Mouse (Mus musculus): ENCODE data around the gene Pcsk4. TPM values are rescaled to one million over a fixed set of nuclear protein-coding genes. Genes with fewer than 3 reads are reported as not detected.

The Pcsk4 gene
- polyA plus RNA-seq, 1 experiment from 2014 or later: 8.2 TPM

DNA sequence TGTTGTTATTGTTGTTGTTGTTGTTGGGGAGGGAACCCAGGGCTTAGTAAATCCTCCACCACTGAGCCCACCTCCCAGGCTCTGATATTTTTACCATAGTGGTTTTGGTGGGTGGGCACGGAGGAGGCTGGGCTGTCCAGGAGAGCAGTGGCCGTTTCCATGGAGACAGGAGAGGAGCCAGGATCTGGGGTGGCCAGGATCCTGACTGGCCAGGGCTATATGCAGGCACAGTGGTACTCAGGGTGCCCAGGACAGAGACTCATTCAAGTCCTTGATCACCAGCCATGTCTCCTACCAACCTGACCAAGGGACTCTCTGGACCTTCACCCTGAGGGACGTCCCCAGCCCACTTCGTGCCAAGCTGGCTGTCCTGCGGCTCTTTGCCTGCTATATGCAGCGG is 34.4 kb upstream of the Pcsk4 start:
- 0 out of 2 replicates have a peak, but pooled peaks have one; percentile 45 for ATAC-seq (ENCODE audit: low FRiP score)
- WGBS: 37% methylated on average over 6 of the region's 6 CpGs
- H3K4me1 ChIP-seq: no peaks in the 10 kb centered on the region
- no peaks in the 10 kb centered on the region for H3K36me3 ChIP-seq
- no peak overlapping the region for H3K4me3 ChIP-seq (replicated peaks)
- H3K9ac ChIP-seq (replicated peaks): no peak overlapping the region
- no peaks in the 10 kb centered on the region for H3K9me3 ChIP-seq (replicated peaks)
- no peak overlapping the region for H3K4me2 ChIP-seq
- H3K27me3 ChIP-seq (replicated peaks): peaks cover 32% of the 10 kb centered on the region
- no peak overlapping the region for H3K27ac ChIP-seq (replicated peaks)

DNA sequence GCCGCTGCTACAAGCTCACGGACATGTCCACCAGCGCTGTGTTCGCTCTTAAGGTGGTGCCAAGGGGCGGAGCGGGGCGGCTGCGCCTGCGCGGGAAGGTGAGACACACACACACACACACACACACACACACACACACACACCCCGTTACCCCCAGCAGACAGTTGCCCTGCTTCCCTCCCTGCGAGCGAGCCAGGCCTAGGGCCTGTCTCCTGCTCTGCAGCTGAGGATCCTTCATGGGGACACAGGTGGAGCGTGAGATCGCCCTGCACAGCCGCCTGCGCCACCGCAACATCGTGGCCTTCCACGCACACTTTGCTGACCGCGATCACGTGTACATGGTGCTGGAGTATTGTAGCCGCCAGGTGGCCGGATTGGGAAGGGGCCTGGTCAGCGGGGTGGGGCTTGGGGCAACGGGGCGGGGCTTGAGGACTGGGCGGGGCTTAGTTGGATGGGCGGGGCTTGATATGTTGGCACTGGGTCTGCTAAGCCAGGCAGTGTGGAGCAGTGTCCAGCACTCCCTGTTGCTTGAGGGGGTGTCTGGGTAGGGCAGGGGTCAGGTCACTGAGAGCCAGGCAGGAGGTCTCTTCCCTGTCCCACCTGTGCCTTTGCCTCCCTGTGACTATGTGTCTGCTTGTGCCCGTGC is 28.8 kb upstream of the Pcsk4 start:
- H3K27me3 ChIP-seq (replicated peaks): peaks cover 72% of the 10 kb centered on the region
- peak; percentile 69 for ATAC-seq (ENCODE audit: low FRiP score)

GRCm38 (mm10) chr10:80357336-80357735 is 28.0 kb upstream of the Pcsk4 start:
- ATAC-seq (ENCODE audit: low FRiP score): peak; percentile 19
- Histone ChIP-seq H3K4me2 (peak overlapping the region; percentile 77), H3K9me3 (replicated peaks) (no peaks in the 10 kb centered on the region), H3K4me3 (replicated peaks) (peak overlapping the region; percentile 36), H3K4me1 (peaks cover 27% of the 10 kb centered on the region), H3K9ac (replicated peaks) (no peak overlapping the region), H3K36me3 (no peaks in the 10 kb centered on the region), H3K27ac (replicated peaks) (no peak overlapping the region), H3K27me3 (replicated peaks) (peaks cover 80% of the 10 kb centered on the region)
- WGBS: 27% methylated on average over 7 of the region's 7 CpGs

More for the DNA sequence above, 28.8 kb upstream of the Pcsk4 start:
- WGBS: 6% methylated on average over 31 of the region's 31 CpGs
- Histone ChIP-seq H3K4me3 (replicated peaks) (peak overlapping the region; percentile 36), H3K4me1 (peaks cover 27% of the 10 kb centered on the region), H3K4me2 (peak overlapping the region; percentile 77), H3K9ac (replicated peaks) (0 out of 2 replicates have a peak overlapping the region, but pooled peaks have one; percentile 15), H3K27ac (replicated peaks) (no peak overlapping the region), H3K36me3 (no peaks in the 10 kb centered on the region), H3K9me3 (replicated peaks) (no peaks in the 10 kb centered on the region)

GRCm38 (mm10) chr10:80356737-80357136 is 27.4 kb upstream of the Pcsk4 start:
- no peak overlapping the region for H3K27ac ChIP-seq (replicated peaks)

DNA sequence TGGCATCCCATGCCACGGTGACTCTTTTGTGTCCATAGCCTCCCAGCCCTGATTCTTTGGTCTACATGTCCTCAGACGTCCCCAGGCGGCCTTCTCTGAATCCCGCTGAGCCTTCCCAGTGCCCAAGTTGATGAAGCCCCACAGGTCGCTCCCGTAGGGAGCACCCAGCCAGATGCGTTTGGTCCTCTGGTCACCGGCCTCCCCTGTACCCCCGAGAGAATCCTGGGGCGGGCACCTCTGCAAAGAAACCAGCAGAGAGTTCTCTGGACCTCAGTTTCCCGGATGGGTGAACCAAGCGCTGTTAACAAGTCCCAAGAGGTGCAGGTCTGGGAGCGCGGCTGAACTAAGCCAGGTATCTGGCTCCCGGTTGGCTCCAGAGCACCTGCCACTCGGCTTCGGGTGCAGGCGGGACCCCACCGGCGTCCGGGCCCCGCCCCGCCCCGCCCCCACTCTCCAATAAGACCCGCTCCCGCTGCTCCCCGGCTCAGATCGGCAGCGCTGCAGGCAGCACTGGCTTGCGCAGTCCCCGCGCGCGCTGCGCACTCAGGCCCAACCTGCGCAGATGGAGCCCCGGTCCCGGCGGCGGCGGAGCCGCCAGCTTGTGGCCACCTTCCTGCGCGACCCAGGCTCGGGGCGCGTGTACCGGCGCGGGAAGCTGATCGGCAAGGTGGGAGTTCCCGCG is 26.8 kb upstream of the Pcsk4 start, which contains the start of gene Plk5:
Gene Plk5, plus strand, starts transcription at position 459 of the 682 bp plus-strand sequence.
- Histone ChIP-seq H3K4me3 (replicated peaks) (peak within 1 kb of the TSS; percentile 40), H3K4me1 (peaks cover 27% of the 10 kb centered on the region), H3K9me3 (replicated peaks) (no peaks in the 10 kb centered on the region), H3K9ac (replicated peaks) (peak within 1 kb of the TSS; percentile 14), H3K4me2 (peak within 1 kb of the TSS; percentile 77), H3K36me3 (no peaks in the 10 kb centered on the region), H3K27ac (replicated peaks) (no peak within 1 kb of the TSS), H3K27me3 (replicated peaks) (peaks cover 92% of the 10 kb centered on the region)
- WGBS: under 1% methylated on average over 53 of the region's 53 CpGs
- no peak for ATAC-seq (ENCODE audit: low FRiP score)

More at GRCm38 (mm10) chr10:80356737-80357136, 27.4 kb upstream of the Pcsk4 start:
- Histone ChIP-seq H3K27me3 (replicated peaks) (peaks cover 86% of the 10 kb centered on the region), H3K4me3 (replicated peaks) (peak overlapping the region; percentile 40), H3K4me1 (peaks cover 27% of the 10 kb centered on the region), H3K36me3 (no peaks in the 10 kb centered on the region), H3K4me2 (peak overlapping the region; percentile 77), H3K9ac (replicated peaks) (peak overlapping the region; percentile 14), H3K9me3 (replicated peaks) (no peaks in the 10 kb centered on the region)
- WGBS: under 1% methylated on average over 34 of the region's 34 CpGs
- peak; percentile 18; the same call in 1 of the 2 replicates for ATAC-seq (ENCODE audit: low FRiP score)

DNA sequence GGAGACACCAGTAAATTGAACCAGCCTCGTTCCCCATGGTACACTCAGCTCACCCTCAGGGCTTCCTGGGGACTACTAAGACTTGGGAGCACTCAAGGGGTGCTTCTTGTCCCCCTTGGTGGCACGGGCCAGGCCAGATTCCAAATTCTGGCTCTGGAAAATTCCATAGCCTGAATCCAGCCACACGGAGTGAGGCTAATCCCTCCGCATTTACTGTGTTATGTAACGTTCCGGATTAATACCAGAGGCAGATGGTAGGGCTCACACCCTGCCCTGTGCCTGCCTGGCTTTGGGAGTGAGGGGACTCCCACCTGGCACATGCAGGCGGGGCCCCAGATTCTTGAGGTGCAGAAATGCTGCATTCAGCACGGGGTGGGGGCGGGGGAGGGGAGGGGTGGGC is 26.1 kb upstream of the Pcsk4 start:
- Histone ChIP-seq H3K4me1 (peaks cover 27% of the 10 kb centered on the region), H3K4me2 (no peak overlapping the region), H3K27ac (replicated peaks) (no peak overlapping the region), H3K9me3 (replicated peaks) (no peaks in the 10 kb centered on the region), H3K36me3 (no peaks in the 10 kb centered on the region), H3K4me3 (replicated peaks) (no peak overlapping the region), H3K27me3 (replicated peaks) (peaks cover 99% of the 10 kb centered on the region), H3K9ac (replicated peaks) (no peak overlapping the region)
- 15% methylated on average over 9 of the region's 9 CpGs for WGBS
- no peak for ATAC-seq (ENCODE audit: low FRiP score)

DNA sequence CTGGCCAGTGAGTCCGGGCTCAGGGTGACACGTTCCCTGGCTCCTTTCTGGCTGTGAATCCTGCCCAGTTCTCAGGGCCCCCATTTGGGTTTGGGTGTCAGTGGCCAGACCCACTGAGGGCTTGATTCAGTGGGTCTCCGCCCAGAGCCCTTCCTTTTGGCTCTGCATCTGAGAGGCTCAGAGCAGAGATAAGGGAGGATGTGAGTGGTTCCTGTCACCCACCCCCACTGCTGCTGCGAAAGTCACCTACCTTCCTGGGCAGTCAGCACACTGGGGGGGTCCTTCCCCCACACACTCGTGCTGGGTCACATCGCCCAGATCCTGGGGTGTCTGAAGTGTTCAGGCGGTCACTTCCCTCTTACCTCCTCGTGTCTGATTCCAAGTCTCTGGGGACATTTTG is 23.4 kb upstream of the Pcsk4 start:
- Histone ChIP-seq H3K9me3 (replicated peaks) (no peaks in the 10 kb centered on the region), H3K27ac (replicated peaks) (no peak overlapping the region), H3K9ac (replicated peaks) (no peak overlapping the region), H3K27me3 (replicated peaks) (peaks cover 99% of the 10 kb centered on the region), H3K4me2 (no peak overlapping the region), H3K4me1 (peaks cover 33% of the 10 kb centered on the region), H3K36me3 (no peaks in the 10 kb centered on the region), H3K4me3 (replicated peaks) (no peak overlapping the region)
- ATAC-seq (ENCODE audit: low FRiP score): no peak
- 73% methylated on average over 8 of the region's 8 CpGs for WGBS

- Histone ChIP-seq H3K36me3 (no peaks in the 10 kb centered on the region), H3K9me3 (replicated peaks) (no peaks in the 10 kb centered on the region), H3K27me3 (replicated peaks) (peaks cover 99% of the 10 kb centered on the region), H3K27ac (replicated peaks) (no peak overlapping the region), H3K4me1 (peaks cover 26% of the 10 kb centered on the region), H3K4me3 (replicated peaks) (no peak overlapping the region), H3K4me2 (no peak overlapping the region), H3K9ac (replicated peaks) (no peak overlapping the region)
- WGBS: 21% methylated on average over 11 of the region's 11 CpGs
- ATAC-seq (ENCODE audit: low FRiP score): no peak
These were observed 22.6 kb upstream of the Pcsk4 start for GRCm38 (mm10) chr10:80351896-80352295.

DNA sequence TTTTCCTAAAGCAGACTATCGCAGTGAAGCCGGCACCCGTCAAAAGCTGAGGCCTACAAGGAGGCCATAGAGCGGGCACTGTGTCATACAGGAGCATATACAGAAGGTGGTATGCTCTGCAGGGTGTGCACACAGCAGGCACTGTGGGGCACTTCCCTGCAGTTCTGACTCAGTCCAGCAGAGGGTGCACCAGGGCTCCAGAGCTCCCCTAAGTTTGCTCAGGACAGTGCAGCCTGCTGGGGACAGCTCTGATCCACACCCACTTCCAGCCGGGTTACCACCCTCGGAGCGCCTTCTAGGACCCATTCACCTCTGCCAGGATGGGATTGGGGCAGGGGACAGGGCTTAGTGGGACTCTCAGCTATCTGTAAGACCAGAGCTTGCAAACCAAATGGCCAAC is 21.0 kb upstream of the Pcsk4 start:
- Histone ChIP-seq H3K27ac (replicated peaks) (no peak overlapping the region), H3K4me2 (no peak overlapping the region), H3K4me1 (peaks cover 12% of the 10 kb centered on the region), H3K9me3 (replicated peaks) (no peaks in the 10 kb centered on the region), H3K27me3 (replicated peaks) (peaks cover 96% of the 10 kb centered on the region), H3K9ac (replicated peaks) (no peak overlapping the region), H3K36me3 (no peaks in the 10 kb centered on the region), H3K4me3 (replicated peaks) (no peak overlapping the region)
- WGBS: 4% methylated on average over 7 of the region's 7 CpGs
- 0 out of 2 replicates have a peak, but pooled peaks have one; percentile 43 for ATAC-seq (ENCODE audit: low FRiP score)

GRCm38 (mm10) chr10:80348981-80349380 is 19.7 kb upstream of the Pcsk4 start:
- ATAC-seq (ENCODE audit: low FRiP score): no peak
- no peak overlapping the region for H3K4me3 ChIP-seq (replicated peaks)
- no peaks in the 10 kb centered on the region for H3K36me3 ChIP-seq
- H3K9ac ChIP-seq (replicated peaks): no peak overlapping the region
- no peaks in the 10 kb centered on the region for H3K9me3 ChIP-seq (replicated peaks)
- H3K27ac ChIP-seq (replicated peaks): no peak overlapping the region
- peak overlapping the region; percentile 42 for H3K4me2 ChIP-seq
- 20% methylated on average over 26 of the region's 26 CpGs for WGBS
- peaks cover 97% of the 10 kb centered on the region for H3K27me3 ChIP-seq (replicated peaks)
- peaks cover 12% of the 10 kb centered on the region for H3K4me1 ChIP-seq

DNA sequence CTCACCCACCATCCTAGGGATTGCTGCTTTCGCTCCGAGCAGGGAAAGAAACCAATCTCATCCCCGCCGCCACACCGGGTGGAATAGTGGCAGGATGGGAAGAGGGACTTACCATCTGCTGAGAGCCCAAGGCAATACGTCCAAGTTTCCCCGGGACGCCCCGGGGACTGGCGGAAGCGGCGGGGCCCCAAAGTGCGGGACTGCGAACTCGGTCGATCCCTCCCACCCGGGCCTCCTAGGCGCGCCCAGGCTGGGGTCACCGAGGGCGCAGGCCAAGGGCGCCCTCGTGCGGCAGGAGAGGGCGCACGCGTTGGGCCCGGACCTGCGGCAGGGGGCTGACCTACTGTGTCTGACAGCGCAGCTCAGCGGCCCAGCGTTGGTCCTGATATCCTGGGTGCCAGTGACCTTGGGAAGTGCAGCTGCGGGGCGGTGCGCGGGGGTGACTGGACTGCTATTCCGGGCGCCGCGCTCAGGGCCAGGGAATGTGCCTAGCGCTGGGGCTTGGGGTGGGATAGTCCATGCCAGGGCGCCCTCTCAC is 19.0 kb upstream of the Pcsk4 start, which contains the start of gene Adamtsl5:
Gene Adamtsl5, minus strand, starts transcription at position 169 of the 538 bp plus-strand sequence.
- H3K4me1 ChIP-seq: peaks cover 17% of the 10 kb centered on the region
- no peak within 1 kb of the TSS for H3K9ac ChIP-seq (replicated peaks)
- H3K36me3 ChIP-seq: no peaks in the 10 kb centered on the region
- peaks cover 97% of the 10 kb centered on the region for H3K27me3 ChIP-seq (replicated peaks)
- no peak within 1 kb of the TSS for H3K27ac ChIP-seq (replicated peaks)
- WGBS: 2% methylated on average over 36 of the region's 42 CpGs
- H3K4me2 ChIP-seq: peak within 1 kb of the TSS; percentile 42
- no peak for ATAC-seq (ENCODE audit: low FRiP score)
- H3K4me3 ChIP-seq (replicated peaks): peak within 1 kb of the TSS; percentile 21
- H3K9me3 ChIP-seq (replicated peaks): no peaks in the 10 kb centered on the region

Measured in neural tube, embryonic 15.5 days (tissue).